Mouse (Mus musculus): Measurements from ENCODE around the gene Tmem163. TPM values are rescaled to one million over a fixed set of nuclear protein-coding genes. Genes with fewer than 3 reads are reported as not detected.

Gene Tmem163
- total and polyA plus RNA-seq, 3 experiments, result 4.5 to 10.0 (median 8.1) TPM

GRCm38 (mm10) chr1:127576563-127576962, 102.8 kb downstream of the Tmem163 start:
- Histone ChIP-seq H3K9me3 (replicated peaks; ENCODE audit: low read length) (no peaks in the 10 kb centered on the region), H3K36me3 (replicated peaks in 1 of 2; ENCODE audit: control insufficient read depth in 1 of 2, insufficient read depth in 1 of 2, low read length in 1 of 2) (peaks cover 0 to 20% of the 10 kb centered on the region in 2 experiments), H3K27me3 (replicated peaks) (no peaks in the 10 kb centered on the region), H3K9ac (ENCODE audit: insufficient read depth, low read depth) (no peak overlapping the region), H3K4me3 (replicated peaks in 1 of 3; ENCODE audit: low read depth in 2 of 3, low read length in 2 of 3, poor library complexity in 1 of 3) (no peak overlapping the region), H3K4me2 (ENCODE audit: insufficient read depth, low read depth, poor library complexity, severe bottlenecking) (no peak overlapping the region), H3K27ac (ENCODE audit: insufficient read depth, low read depth) (no peak overlapping the region), H3K4me1 (ENCODE audit: control insufficient read depth in 1 of 2, insufficient read depth in 2 of 2) (peaks cover 20 to 40% of the 10 kb centered on the region in 2 experiments), H3K79me2 (replicated peaks; ENCODE audit: control insufficient read depth, extremely low read depth, insufficient read depth, poor library complexity, severe bottlenecking) (no peaks in the 10 kb centered on the region)
- in situ Hi-C loops (cut with MboI; ENCODE audit: low pct_ligation_motif_present, low pct_unique_long_range_greater_than_20kb, low sequenced_read_pairs) (no loop called here), dilution Hi-C loops (cut with MboI; ENCODE audit: extremely low pct_ligation_motif_present, extremely low pct_unique_long_range_greater_than_20kb, low sequenced_read_pairs) (no loop called here)
- TF ChIP-seq IRF4 (IDR thresholded peaks at IDR 0.05; ENCODE audit: low read depth, low read length) (no peak), JUND (conservative IDR thresholded peaks at IDR 0.05; ENCODE audit: low read depth, low read length) (no peak)
- no peak for DNase-seq (ENCODE audit: extremely low read depth)

- H3K36me3 ChIP-seq (replicated peaks in 1 of 2; ENCODE audit: control insufficient read depth in 1 of 2, insufficient read depth in 1 of 2, low read length in 1 of 2), result peaks cover 0 to 20% of the 10 kb centered on the region in 2 experiments
- dilution Hi-C loops (cut with MboI; ENCODE audit: extremely low pct_ligation_motif_present, extremely low pct_unique_long_range_greater_than_20kb, low sequenced_read_pairs), result no loop called here
- no peak for DNase-seq (ENCODE audit: extremely low read depth)
- no peaks in the 10 kb centered on the region for H3K79me2 ChIP-seq (replicated peaks; ENCODE audit: control insufficient read depth, extremely low read depth, insufficient read depth, poor library complexity, severe bottlenecking)
- peaks cover 18 to 35% of the 10 kb centered on the region in 2 experiments for H3K4me1 ChIP-seq (ENCODE audit: control insufficient read depth in 1 of 2, insufficient read depth in 2 of 2)
- H3K27ac ChIP-seq (ENCODE audit: insufficient read depth, low read depth), result no peak overlapping the region
- no peak overlapping the region for H3K4me3 ChIP-seq (replicated peaks in 1 of 3; ENCODE audit: low read depth in 2 of 3, low read length in 2 of 3, poor library complexity in 1 of 3)
- no peak overlapping the region for H3K9ac ChIP-seq (ENCODE audit: insufficient read depth, low read depth)
- no peak for TF ChIP-seq TCF12 (IDR thresholded peaks at IDR 0.05; ENCODE audit: low read depth, low read length)
- no peak for TF ChIP-seq SIN3A (IDR thresholded peaks at IDR 0.05; ENCODE audit: low read length)
- no peak for TF ChIP-seq MAFK (IDR thresholded peaks at IDR 0.05; ENCODE audit: insufficient replicate concordance, low read length)
- TF ChIP-seq CHD1 (IDR thresholded peaks at IDR 0.05; ENCODE audit: low read depth, low read length), result no peak
- no peak for TF ChIP-seq MAZ (IDR thresholded peaks at IDR 0.05; ENCODE audit: low read depth, low read length)
- TF ChIP-seq EP300 (IDR thresholded peaks at IDR 0.05; ENCODE audit: low read length), result no peak
- no peak for TF ChIP-seq USF2 (conservative IDR thresholded peaks at IDR 0.05; ENCODE audit: low read depth, low read length)
- no peak for TF ChIP-seq POLR2A (IDR thresholded peaks at IDR 0.05; ENCODE audit: low read depth, low read length)
- no peak for TF ChIP-seq HCFC1 (IDR thresholded peaks at IDR 0.05; ENCODE audit: low read depth, low read length)
- no peak for TF ChIP-seq CHD2 (IDR thresholded peaks at IDR 0.05; ENCODE audit: low read length)
- no peak for TF ChIP-seq MAX (IDR thresholded peaks at IDR 0.05; ENCODE audit: low read length)
- no peak for TF ChIP-seq MXI1 (IDR thresholded peaks at IDR 0.05; ENCODE audit: low read depth, low read length)
- no peak for TF ChIP-seq SMC3 (IDR thresholded peaks at IDR 0.05; ENCODE audit: low read depth, low read length)
- TF ChIP-seq USF1 (IDR thresholded peaks at IDR 0.05; ENCODE audit: low read depth, low read length), result no peak
- TF ChIP-seq E2F4 (IDR thresholded peaks at IDR 0.05; ENCODE audit: insufficient replicate concordance, low read depth, low read length), result no peak
- TF ChIP-seq ZNF384 (IDR thresholded peaks at IDR 0.05; ENCODE audit: low read depth, low read length), result no peak
- TF ChIP-seq CTCF (conservative IDR thresholded peaks at IDR 0.05 in 1 of 2, IDR thresholded peaks at IDR 0.05 in 1 of 2; ENCODE audit: low read depth in 2 of 2, low read length in 2 of 2), result no peak
- TF ChIP-seq MYC (IDR thresholded peaks at IDR 0.05; ENCODE audit: low read depth, low read length), result no peak
- H3K9me3 ChIP-seq (replicated peaks; ENCODE audit: low read length), result no peaks in the 10 kb centered on the region
- no peaks in the 10 kb centered on the region for H3K27me3 ChIP-seq (replicated peaks)
- no peak overlapping the region for H3K4me2 ChIP-seq (ENCODE audit: insufficient read depth, low read depth, poor library complexity, severe bottlenecking)
- in situ Hi-C loops (cut with MboI; ENCODE audit: low pct_ligation_motif_present, low pct_unique_long_range_greater_than_20kb, low sequenced_read_pairs), result no loop called here
Observed at GRCm38 (mm10) chr1:127576143-127576542, 103.2 kb downstream of the Tmem163 start.
